Mouse (Mus musculus) hindbrain, embryonic 11.5 days (tissue): ENCODE measurements at regions not wholly inside any gene's neighbourhood (a gene's known extent, or its start where the extent isn't known, plus 50 kb on each side); places are given as distances from the start of the nearest gene placed in this dataset.

Experiments
- ATAC-seq: fragments of 200-750 bp; cut with Nextera tagmentation; 2 replicates; pipeline ENCODE4 v1.8.0; 2017; ENCODE audit warnings: mild to moderate bottlenecking, moderate TSS enrichment, moderate library complexity; ENCODE audit not compliant: low FRiP score
- DNase-seq: peaks from one replicate; pipeline ENCODE4 v3.0.0-alpha.2; 2015; ENCODE audit warnings: low spot score
- H3K27ac ChIP-seq: fragments of 300-500 bp; sonication (generic); 2 replicates; pipeline ENCODE4 v1.5.1; 2014; ENCODE audit warnings: mild to moderate bottlenecking, low read depth, low read length
- H3K27me3 ChIP-seq: fragments of 300-500 bp; sonication (generic); 2 replicates; pipeline ENCODE4 v1.6.1; 2014; ENCODE audit warnings: mild to moderate bottlenecking, low read length, moderate library complexity, mixed read lengths; ENCODE audit not compliant: control insufficient read depth, insufficient read depth
- H3K36me3 ChIP-seq: fragments of 300-500 bp; sonication (generic); 2 replicates; pipeline ENCODE4 v1.6.1; 2014; ENCODE audit warnings: mild to moderate bottlenecking, low read length, moderate library complexity, mixed read lengths; ENCODE audit not compliant: control insufficient read depth, insufficient read depth
- H3K4me1 ChIP-seq: fragments of 300-500 bp; sonication (generic); replicated peaks from 2 replicates; pipeline ENCODE4 v1.6.1; 2014; ENCODE audit warnings: low read length, mixed read lengths; ENCODE audit not compliant: control insufficient read depth, insufficient read depth
- H3K4me2 ChIP-seq: fragments of 300-500 bp; sonication (generic); replicated peaks from 2 replicates; pipeline ENCODE4 v1.6.1; 2014; ENCODE audit warnings: mild to moderate bottlenecking, low read depth, low read length
- H3K4me3 ChIP-seq: fragments of 300-500 bp; sonication (generic); 2 replicates; pipeline ENCODE4 v1.5.1; 2014; ENCODE audit warnings: low read depth, low read length
- H3K9ac ChIP-seq: fragments of 300-500 bp; sonication (generic); 2 replicates; pipeline ENCODE4 v1.6.1; 2014; ENCODE audit warnings: low read depth, low read length
- H3K9me3 ChIP-seq: fragments of 300-500 bp; sonication (generic); 2 replicates; pipeline ENCODE4 v1.6.1; 2016; ENCODE audit warnings: low read length; ENCODE audit not compliant: control insufficient read depth
- WGBS: fragments of 180-500 bp; shearing (Covaris S2); extraction: QIAGEN DNeasy Blood & Tissue Kit; methylation state at CpG from one replicate; pipeline ENCODE4 v1.1.7; 2014; 5-methylcytosine and 5-hydroxymethylcytosine counted together

GRCm38 (mm10) chr5:4304201-4304600 is 112.0 kb downstream of the Mterf1b start:
- Histone ChIP-seq H3K4me2 (no peak overlapping the region), H3K36me3 (no peaks in the 10 kb centered on the region), H3K4me3 (no peak overlapping the region), H3K9me3 (no peaks in the 10 kb centered on the region), H3K27ac (no peak overlapping the region), H3K9ac (no peak overlapping the region), H3K4me1 (no peaks in the 10 kb centered on the region), H3K27me3 (no peaks in the 10 kb centered on the region)
- DNase-seq: no peak
- no peak for ATAC-seq
- 47% methylated on average over 5 of the region's 5 CpGs for WGBS

- 81% methylated on average over 5 of the region's 5 CpGs for WGBS
- no peak overlapping the region for H3K27ac ChIP-seq
- DNase-seq (no peak), ATAC-seq (no peak)
- H3K4me3 ChIP-seq: no peak overlapping the region
- no peaks in the 10 kb centered on the region for H3K36me3 ChIP-seq
- no peak overlapping the region for H3K4me2 ChIP-seq
- no peaks in the 10 kb centered on the region for H3K27me3 ChIP-seq
- H3K4me1 ChIP-seq: no peaks in the 10 kb centered on the region
- no peaks in the 10 kb centered on the region for H3K9me3 ChIP-seq
- H3K9ac ChIP-seq: no peak overlapping the region
Observed at GRCm38 (mm10) chr5:4308514-4308913, 116.3 kb downstream of the Mterf1b start.

- no peaks in the 10 kb centered on the region for H3K36me3 ChIP-seq
- ATAC-seq (no peak), DNase-seq (no peak)
- H3K27me3 ChIP-seq: no peaks in the 10 kb centered on the region
- H3K4me1 ChIP-seq: no peaks in the 10 kb centered on the region
- no peak overlapping the region for H3K4me3 ChIP-seq
- H3K27ac ChIP-seq: no peak overlapping the region
- no peak overlapping the region for H3K4me2 ChIP-seq
- no peak overlapping the region for H3K9ac ChIP-seq
- no peaks in the 10 kb centered on the region for H3K9me3 ChIP-seq
- 80% methylated on average over 4 of the region's 4 CpGs for WGBS
Observed at GRCm38 (mm10) chr5:4311169-4311568, 119.0 kb downstream of the Mterf1b start.

- DNase-seq: no peak
- H3K4me2 ChIP-seq: no peak overlapping the region
- H3K36me3 ChIP-seq: no peaks in the 10 kb centered on the region
- no peak overlapping the region for H3K27ac ChIP-seq
- H3K9me3 ChIP-seq: no peaks in the 10 kb centered on the region
- WGBS: 68% methylated on average over 4 of the region's 4 CpGs
- ATAC-seq: no peak
- no peak overlapping the region for H3K4me3 ChIP-seq
- no peak overlapping the region for H3K9ac ChIP-seq
- H3K4me1 ChIP-seq: no peaks in the 10 kb centered on the region
- H3K27me3 ChIP-seq: no peaks in the 10 kb centered on the region
Observed at GRCm38 (mm10) chr5:4311599-4311998, 119.4 kb downstream of the Mterf1b start.

- no peak overlapping the region for H3K4me2 ChIP-seq
- H3K9me3 ChIP-seq: no peaks in the 10 kb centered on the region
- H3K27me3 ChIP-seq: no peaks in the 10 kb centered on the region
- H3K4me3 ChIP-seq: no peak overlapping the region
- no peak overlapping the region for H3K9ac ChIP-seq
- H3K36me3 ChIP-seq: no peaks in the 10 kb centered on the region
- no peak for ATAC-seq
- H3K4me1 ChIP-seq: no peaks in the 10 kb centered on the region
- DNase-seq: peak; percentile 20
- H3K27ac ChIP-seq: no peak overlapping the region
- WGBS: 65% methylated on average over 14 of the region's 14 CpGs
Observed at GRCm38 (mm10) chr5:4312675-4313074, 120.5 kb downstream of the Mterf1b start.

GRCm38 (mm10) chr5:4322634-4323386 is 130.6 kb downstream of the Mterf1b start:
- no peak overlapping the region for H3K4me3 ChIP-seq
- 86% methylated on average over 8 of the region's 8 CpGs for WGBS
- no peak overlapping the region for H3K27ac ChIP-seq
- H3K9me3 ChIP-seq: no peaks in the 10 kb centered on the region
- no peak overlapping the region for H3K9ac ChIP-seq
- no peaks in the 10 kb centered on the region for H3K27me3 ChIP-seq
- no peak overlapping the region for H3K4me2 ChIP-seq
- ATAC-seq (no peak), DNase-seq (no peak)
- H3K4me1 ChIP-seq: no peaks in the 10 kb centered on the region
- no peaks in the 10 kb centered on the region for H3K36me3 ChIP-seq

GRCm38 (mm10) chr5:4323387-4323704 is 131.2 kb downstream of the Mterf1b start:
- WGBS: 91% methylated on average over 2 of the region's 2 CpGs
- no peak for ATAC-seq
- Histone ChIP-seq H3K27me3 (no peaks in the 10 kb centered on the region), H3K4me1 (no peaks in the 10 kb centered on the region), H3K9ac (no peak overlapping the region), H3K9me3 (no peaks in the 10 kb centered on the region), H3K4me2 (no peak overlapping the region), H3K27ac (no peak overlapping the region), H3K36me3 (no peaks in the 10 kb centered on the region), H3K4me3 (no peak overlapping the region)
- DNase-seq: no peak

- Histone ChIP-seq H3K4me3 (no peak overlapping the region), H3K36me3 (no peaks in the 10 kb centered on the region), H3K9me3 (no peaks in the 10 kb centered on the region), H3K4me1 (no peaks in the 10 kb centered on the region), H3K27ac (no peak overlapping the region), H3K27me3 (no peaks in the 10 kb centered on the region), H3K9ac (no peak overlapping the region), H3K4me2 (no peak overlapping the region)
- no peak for DNase-seq
- no peak for ATAC-seq
- 51% methylated on average over 3 of the region's 3 CpGs for WGBS
Observed at GRCm38 (mm10) chr5:4325813-4326212, 133.6 kb downstream of the Mterf1b start.

GRCm38 (mm10) chr5:4326309-4327014 is 134.3 kb downstream of the Mterf1b start:
- DNase-seq (no peak), ATAC-seq (no peak)
- Histone ChIP-seq H3K9ac (no peak overlapping the region), H3K4me1 (no peaks in the 10 kb centered on the region), H3K27me3 (no peaks in the 10 kb centered on the region), H3K4me3 (no peak overlapping the region), H3K4me2 (no peak overlapping the region), H3K9me3 (no peaks in the 10 kb centered on the region), H3K27ac (no peak overlapping the region), H3K36me3 (no peaks in the 10 kb centered on the region)
- WGBS: 45% methylated on average over 8 of the region's 8 CpGs
